Mouse (Mus musculus): ENCODE results near the gene Fam234a. TPM values are rescaled to one million over a fixed set of nuclear protein-coding genes. Genes with fewer than 3 reads are reported as not detected.
A peak's percentile ranks its signal among the peaks of the same experiment; 100 is the strongest.

Gene Fam234a
- total and polyA plus RNA-seq, 3 experiments: 3.6 to 13.3 (median 8.3) TPM

DNA sequence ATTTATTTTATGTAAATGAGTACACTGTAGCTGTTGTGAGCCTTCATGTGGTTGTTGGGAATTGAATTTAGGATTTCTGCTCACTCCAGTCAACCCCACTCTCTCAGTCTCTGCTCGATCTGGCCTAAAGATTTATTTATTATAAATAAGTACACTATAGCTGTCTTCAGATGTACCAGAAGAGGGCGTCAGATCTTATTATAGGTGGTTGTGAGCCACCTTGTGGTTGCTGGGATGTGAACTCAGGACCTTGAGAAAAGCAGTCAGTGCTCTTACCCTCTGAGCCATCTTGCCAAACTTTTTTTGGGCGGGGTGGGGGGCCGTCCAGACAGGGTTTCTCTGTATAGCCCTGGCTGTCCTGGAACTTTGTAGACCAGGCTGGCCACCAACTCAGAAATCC is 17.8 kb upstream of the Fam234a start:
- TF ChIP-seq CTCF (conservative IDR thresholded peaks at IDR 0.05 in 1 of 2, IDR thresholded peaks at IDR 0.05 in 1 of 2; ENCODE audit: low read depth in 2 of 2, low read length in 2 of 2) (peak in 1 of 2 experiments; percentile 72; a peak in 2 of 4 replicates), PAX5 (IDR thresholded peaks at IDR 0.05; ENCODE audit: low read length) (no peak)
- H3K27ac ChIP-seq (ENCODE audit: insufficient read depth, low read depth): no peak overlapping the region
- H3K79me2 ChIP-seq (replicated peaks; ENCODE audit: control insufficient read depth, extremely low read depth, insufficient read depth, poor library complexity, severe bottlenecking): peaks cover 49% of the 10 kb centered on the region
- no peaks in the 10 kb centered on the region for H3K27me3 ChIP-seq (replicated peaks)
- H3K9ac ChIP-seq (ENCODE audit: insufficient read depth, low read depth): no peak overlapping the region
- H3K9me3 ChIP-seq (replicated peaks; ENCODE audit: low read length): no peaks in the 10 kb centered on the region
- no peak overlapping the region for H3K4me2 ChIP-seq (ENCODE audit: insufficient read depth, low read depth, poor library complexity, severe bottlenecking)
- no peak overlapping the region for H3K4me3 ChIP-seq (replicated peaks in 1 of 3; ENCODE audit: low read depth in 2 of 3, low read length in 2 of 3, poor library complexity in 1 of 3)
- dilution Hi-C loops (cut with MboI; ENCODE audit: extremely low pct_ligation_motif_present, extremely low pct_unique_long_range_greater_than_20kb, low sequenced_read_pairs) (no loop called here), in situ Hi-C loops (cut with MboI; ENCODE audit: low pct_ligation_motif_present, low pct_unique_long_range_greater_than_20kb, low sequenced_read_pairs) (no loop called here)
- no peaks in the 10 kb centered on the region for H3K4me1 ChIP-seq (ENCODE audit: control insufficient read depth in 1 of 2, insufficient read depth in 2 of 2)
- peaks cover 68 to 87% of the 10 kb centered on the region in 2 experiments for H3K36me3 ChIP-seq (replicated peaks in 1 of 2; ENCODE audit: control insufficient read depth in 1 of 2, insufficient read depth in 1 of 2, low read length in 1 of 2)
- DNase-seq (ENCODE audit: extremely low read depth): no peak

DNA sequence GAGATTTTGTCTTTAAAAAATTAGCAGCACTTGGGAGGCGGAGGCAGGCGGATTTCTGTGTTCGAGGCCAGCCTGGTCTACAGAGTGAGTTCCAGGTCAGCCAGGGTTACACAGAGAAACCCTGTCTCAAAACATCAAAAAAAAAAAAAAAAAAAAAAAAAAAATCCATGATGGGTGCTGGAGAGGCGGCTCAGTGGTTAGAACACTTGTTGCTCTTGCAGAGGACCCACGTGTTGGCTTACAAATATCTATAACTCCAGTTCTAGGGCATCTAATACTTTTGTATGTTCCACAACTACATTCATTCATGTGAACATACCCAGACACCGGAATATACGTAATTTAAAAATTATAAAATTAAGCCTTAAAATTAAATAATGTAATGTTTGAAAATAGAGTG is 11.3 kb upstream of the Fam234a start:
- H3K9me3 ChIP-seq (replicated peaks; ENCODE audit: low read length): no peaks in the 10 kb centered on the region
- no peaks in the 10 kb centered on the region for H3K27me3 ChIP-seq (replicated peaks)
- in situ Hi-C loops (cut with MboI; ENCODE audit: low pct_ligation_motif_present, low pct_unique_long_range_greater_than_20kb, low sequenced_read_pairs) (no loop called here), dilution Hi-C loops (cut with MboI; ENCODE audit: extremely low pct_ligation_motif_present, extremely low pct_unique_long_range_greater_than_20kb, low sequenced_read_pairs) (no loop called here)
- peaks cover 25 to 47% of the 10 kb centered on the region in 2 experiments for H3K36me3 ChIP-seq (replicated peaks in 1 of 2; ENCODE audit: control insufficient read depth in 1 of 2, insufficient read depth in 1 of 2, low read length in 1 of 2)
- no peak overlapping the region for H3K27ac ChIP-seq (ENCODE audit: insufficient read depth, low read depth)
- H3K79me2 ChIP-seq (replicated peaks; ENCODE audit: control insufficient read depth, extremely low read depth, insufficient read depth, poor library complexity, severe bottlenecking): peaks cover 51% of the 10 kb centered on the region
- no peak overlapping the region for H3K9ac ChIP-seq (ENCODE audit: insufficient read depth, low read depth)
- no peak overlapping the region for H3K4me2 ChIP-seq (ENCODE audit: insufficient read depth, low read depth, poor library complexity, severe bottlenecking)
- TF ChIP-seq CTCF (conservative IDR thresholded peaks at IDR 0.05 in 1 of 2, IDR thresholded peaks at IDR 0.05 in 1 of 2; ENCODE audit: low read depth in 2 of 2, low read length in 2 of 2): no peak
- TF ChIP-seq ZMIZ1 (IDR thresholded peaks at IDR 0.05; ENCODE audit: low read depth, low read length): no peak
- peak; percentile 63 for TF ChIP-seq ZNF384 (IDR thresholded peaks at IDR 0.05; ENCODE audit: low read depth, low read length)
- H3K4me1 ChIP-seq (ENCODE audit: control insufficient read depth in 1 of 2, insufficient read depth in 2 of 2): peaks cover 2 to 17% of the 10 kb centered on the region in 2 experiments; a peak in 3 of 4 replicates
- DNase-seq (ENCODE audit: extremely low read depth): no peak
- no peak overlapping the region for H3K4me3 ChIP-seq (replicated peaks in 1 of 3; ENCODE audit: low read depth in 2 of 3, low read length in 2 of 3, poor library complexity in 1 of 3)

DNA sequence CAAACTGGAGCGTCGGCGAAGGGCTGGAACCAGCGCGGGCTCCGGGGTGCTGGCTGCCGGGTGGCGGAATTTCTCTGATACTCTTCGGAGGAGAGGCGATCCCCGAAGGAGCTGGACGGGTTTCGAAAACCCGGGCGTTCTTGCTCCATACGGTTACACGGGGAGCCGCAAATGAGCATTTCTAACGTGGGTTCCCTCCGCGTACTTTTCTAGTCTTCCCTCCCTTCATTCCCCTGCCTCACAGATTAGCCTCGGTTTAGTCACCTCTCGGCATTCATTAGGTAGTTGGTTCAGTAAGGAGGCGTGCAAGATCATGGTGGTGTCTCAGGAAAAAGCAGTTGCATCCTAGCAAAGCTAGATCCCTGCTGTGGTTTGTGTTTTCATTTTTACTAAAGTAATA is 9.4 kb upstream of the Fam234a start:
- H3K4me2 ChIP-seq (ENCODE audit: insufficient read depth, low read depth, poor library complexity, severe bottlenecking): peak overlapping the region; percentile 94
- peak overlapping the region; percentile 88 to 94 (median 89) for H3K4me3 ChIP-seq (replicated peaks in 1 of 3; ENCODE audit: low read depth in 2 of 3, low read length in 2 of 3, poor library complexity in 1 of 3)
- in situ Hi-C loops (cut with MboI; ENCODE audit: low pct_ligation_motif_present, low pct_unique_long_range_greater_than_20kb, low sequenced_read_pairs) (no loop called here), dilution Hi-C loops (cut with MboI; ENCODE audit: extremely low pct_ligation_motif_present, extremely low pct_unique_long_range_greater_than_20kb, low sequenced_read_pairs) (no loop called here)
- no peak for TF ChIP-seq IRF4 (IDR thresholded peaks at IDR 0.05; ENCODE audit: low read depth, low read length)
- TF ChIP-seq POLR2A (IDR thresholded peaks at IDR 0.05; ENCODE audit: low read depth, low read length): no peak
- TF ChIP-seq RAD21 (IDR thresholded peaks at IDR 0.05; ENCODE audit: low read depth, low read length): no peak
- no peak for TF ChIP-seq MYC (IDR thresholded peaks at IDR 0.05; ENCODE audit: low read depth, low read length)
- peaks cover 14 to 31% of the 10 kb centered on the region in 2 experiments for H3K36me3 ChIP-seq (replicated peaks in 1 of 2; ENCODE audit: control insufficient read depth in 1 of 2, insufficient read depth in 1 of 2, low read length in 1 of 2)
- peak overlapping the region; percentile 84 for H3K9ac ChIP-seq (ENCODE audit: insufficient read depth, low read depth)
- no peaks in the 10 kb centered on the region for H3K27me3 ChIP-seq (replicated peaks)
- no peak for DNase-seq (ENCODE audit: extremely low read depth)
- no peak overlapping the region; the same call in 1 of the 2 replicates for H3K27ac ChIP-seq (ENCODE audit: insufficient read depth, low read depth)
- H3K9me3 ChIP-seq (replicated peaks; ENCODE audit: low read length): no peaks in the 10 kb centered on the region
- H3K79me2 ChIP-seq (replicated peaks; ENCODE audit: control insufficient read depth, extremely low read depth, insufficient read depth, poor library complexity, severe bottlenecking): peaks cover 42% of the 10 kb centered on the region
- H3K4me1 ChIP-seq (ENCODE audit: control insufficient read depth in 1 of 2, insufficient read depth in 2 of 2): peaks cover 2 to 17% of the 10 kb centered on the region in 2 experiments; a peak in 3 of 4 replicates

Measured in CH12.LX (cell line).